Mouse (Mus musculus) embryonic fibroblast, embryonic 13.5 days (primary cell): ENCODE data around the gene Elf2.

Source experiments
- CTCF ChIP-seq: IDR thresholded peaks from 2 replicates; pipeline ENCODE4 v1.5.1; 2011; ENCODE audit warnings: mild to moderate bottlenecking, control low read depth, low read length, moderate library complexity, borderline replicate concordance; ENCODE audit not compliant: insufficient read depth
- POLR2A ChIP-seq: IDR thresholded peaks from 2 replicates; pipeline ENCODE4 v1.6.1; 2011; ENCODE audit warnings: low read depth, mild to moderate bottlenecking, control low read depth, low read length, moderate library complexity

DNA sequence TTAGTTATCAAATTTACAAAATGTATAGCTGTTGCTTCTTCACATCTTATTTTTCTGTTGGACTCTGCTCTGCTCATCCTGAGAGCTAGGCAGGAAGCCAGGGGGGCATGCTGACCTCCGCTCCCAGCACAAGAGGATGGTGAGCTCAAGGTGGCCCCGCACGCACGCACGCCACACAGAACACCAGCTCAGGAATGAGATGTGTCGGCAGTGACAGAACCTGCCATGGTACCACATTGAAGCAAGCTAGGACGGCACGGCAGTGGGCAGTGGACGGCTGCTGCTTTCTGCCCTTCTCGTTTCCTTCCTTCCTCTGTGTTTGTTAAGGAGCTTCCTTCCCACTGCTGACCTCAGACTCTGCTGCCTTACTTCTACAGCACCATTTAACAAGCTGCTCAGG lies 23.6 kb downstream of the Elf2 start:
- TF ChIP-seq CTCF (no peak), POLR2A (no peak)
